Mouse (Mus musculus): ENCODE measurements around the gene Cep68. TPM values are rescaled to one million over a fixed set of nuclear protein-coding genes. Genes with fewer than 3 reads are reported as not detected.

Gene Cep68
- 30.7 and 31.8 TPM in 2 replicates for polyA plus RNA-seq (2015; fragmentation: Nextera tagmentation; extraction: Ambion mirVana)

GRCm38 (mm10) chr11:20249296-20250110 is at the start of gene Cep68:
Gene Cep68 (minus strand): TSS chr11:20249429.
- H3K36me3 ChIP-seq (ENCODE audit: control insufficient read depth, insufficient read depth): no peaks in the 10 kb centered on the region
- H3K4me3 ChIP-seq (ENCODE audit: low read length): peak within 1 kb of the TSS; percentile 64
- H3K27ac ChIP-seq (ENCODE audit: low read length): peak within 1 kb of the TSS; percentile 79
- H3K9ac ChIP-seq (ENCODE audit: low read length): peak within 1 kb of the TSS; percentile 82
- H3K4me1 ChIP-seq (ENCODE audit: control insufficient read depth, insufficient read depth, low read length): peaks cover 31% of the 10 kb centered on the region
- H3K4me2 ChIP-seq (ENCODE audit: low read depth, low read length): peak within 1 kb of the TSS; percentile 95
- peaks cover 3% of the 10 kb centered on the region; the same call in 1 of the 2 replicates for H3K9me3 ChIP-seq (replicated peaks; ENCODE audit: control insufficient read depth, low read length)
- peak; percentile 98 for ATAC-seq (replicated peaks; ENCODE audit: extremely low read depth, insufficient read depth, low FRiP score)
- H3K27me3 ChIP-seq (ENCODE audit: control insufficient read depth, insufficient read depth, low read length): no peaks in the 10 kb centered on the region
- under 1% methylated on average over 57 of the region's 59 CpGs for WGBS

DNA sequence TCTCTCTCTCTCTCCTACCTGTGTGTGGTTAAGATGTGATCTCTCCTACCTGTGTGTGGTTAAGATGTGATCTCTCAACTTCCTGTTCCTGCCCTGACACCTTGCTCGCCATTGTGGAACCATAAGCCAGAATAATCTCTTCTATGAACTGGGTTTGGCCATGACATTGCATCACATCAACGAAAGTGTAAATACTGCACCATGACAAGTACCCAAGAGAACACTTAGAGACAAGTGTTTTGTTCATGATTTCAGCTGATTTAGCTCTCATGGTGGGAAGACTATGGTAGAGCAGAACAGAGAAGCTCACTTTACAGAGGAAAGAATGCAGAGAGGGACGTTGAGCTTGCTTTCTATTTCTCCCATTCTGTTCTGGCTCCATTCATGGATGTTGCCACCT is 35.2 kb upstream of the Cep68 start:
- H3K9me3 ChIP-seq (replicated peaks; ENCODE audit: control insufficient read depth, low read length): no peaks in the 10 kb centered on the region

DNA sequence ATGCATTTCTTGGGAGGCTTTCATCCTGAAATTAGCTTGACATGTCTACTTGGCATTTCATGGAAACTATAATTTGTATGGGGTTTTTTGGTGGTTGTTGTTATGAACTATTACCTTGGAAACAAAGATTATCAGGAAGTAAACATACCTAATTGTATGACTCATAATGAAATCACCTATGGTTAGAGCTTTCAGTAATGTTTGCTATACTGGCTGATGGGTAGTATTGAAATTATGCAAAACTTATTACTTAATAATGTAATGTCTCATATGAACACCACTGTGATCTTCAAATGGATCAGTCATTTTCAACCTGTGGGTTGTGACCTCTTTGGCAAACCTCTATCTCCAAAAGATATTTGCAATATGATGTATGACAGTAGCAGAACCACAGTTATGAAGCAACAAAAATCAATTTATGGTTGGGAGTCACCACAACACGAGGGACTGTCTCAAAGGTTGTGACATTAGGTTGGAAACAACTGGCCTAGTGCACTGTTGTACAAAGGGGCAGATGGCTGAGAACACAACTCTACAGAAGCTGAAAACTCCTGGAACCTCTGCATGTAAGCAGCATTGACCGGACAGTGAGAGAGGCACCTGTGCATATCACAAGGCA is 33.5 kb upstream of the Cep68 start:
- Histone ChIP-seq H3K9me3 (replicated peaks; ENCODE audit: control insufficient read depth, low read length) (no peaks in the 10 kb centered on the region), H3K9ac (ENCODE audit: low read length) (no peak overlapping the region), H3K4me1 (ENCODE audit: control insufficient read depth, insufficient read depth, low read length) (0 out of 2 replicates have a peak, but pooled peaks cover 6% of the 10 kb centered on the region), H3K36me3 (ENCODE audit: control insufficient read depth, insufficient read depth) (no peaks in the 10 kb centered on the region), H3K27me3 (ENCODE audit: control insufficient read depth, insufficient read depth, low read length) (no peaks in the 10 kb centered on the region), H3K27ac (ENCODE audit: low read length) (no peak overlapping the region), H3K4me3 (ENCODE audit: low read length) (no peak overlapping the region), H3K4me2 (ENCODE audit: low read depth, low read length) (no peak overlapping the region)
- WGBS: 72% methylated on average over 2 of the region's 2 CpGs
- ATAC-seq (replicated peaks; ENCODE audit: extremely low read depth, insufficient read depth, low FRiP score): no peak

More for the DNA sequence above, 35.2 kb upstream of the Cep68 start:
- Histone ChIP-seq H3K4me1 (ENCODE audit: control insufficient read depth, insufficient read depth, low read length) (no peaks in the 10 kb centered on the region), H3K9ac (ENCODE audit: low read length) (no peak overlapping the region), H3K27ac (ENCODE audit: low read length) (no peak overlapping the region), H3K4me3 (ENCODE audit: low read length) (no peak overlapping the region), H3K36me3 (ENCODE audit: control insufficient read depth, insufficient read depth) (no peaks in the 10 kb centered on the region), H3K27me3 (ENCODE audit: control insufficient read depth, insufficient read depth, low read length) (no peaks in the 10 kb centered on the region), H3K4me2 (ENCODE audit: low read depth, low read length) (no peak overlapping the region)
- WGBS: 78% methylated on average over 3 of the region's 3 CpGs
- ATAC-seq (replicated peaks; ENCODE audit: extremely low read depth, insufficient read depth, low FRiP score): no peak

DNA sequence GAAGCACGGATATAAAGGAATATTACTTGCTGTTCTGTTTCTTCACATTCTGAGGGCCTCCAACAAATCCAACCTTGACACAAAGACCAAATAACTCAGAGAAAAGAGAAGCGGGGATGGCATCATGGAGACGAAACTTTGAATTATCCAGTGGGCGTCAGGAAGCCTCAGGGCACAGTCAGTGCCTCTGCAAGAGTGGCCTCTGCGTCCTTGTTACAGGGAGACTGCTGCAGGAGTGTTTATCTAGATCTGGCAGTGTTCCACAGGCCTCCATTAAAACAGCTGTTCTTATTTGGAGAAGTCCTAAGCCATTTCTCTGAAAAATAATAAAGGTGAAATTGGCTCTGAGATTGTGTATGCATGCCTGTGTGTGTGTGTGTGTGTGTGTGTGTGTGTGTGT is 31.8 kb upstream of the Cep68 start:
- 0 out of 2 replicates have a peak, but pooled peaks cover 6% of the 10 kb centered on the region for H3K4me1 ChIP-seq (ENCODE audit: control insufficient read depth, insufficient read depth, low read length)
- H3K36me3 ChIP-seq (ENCODE audit: control insufficient read depth, insufficient read depth): no peaks in the 10 kb centered on the region
- H3K9ac ChIP-seq (ENCODE audit: low read length): no peak overlapping the region
- H3K27ac ChIP-seq (ENCODE audit: low read length): no peak overlapping the region
- WGBS: 53% methylated on average over 5 of the region's 5 CpGs
- H3K9me3 ChIP-seq (replicated peaks; ENCODE audit: control insufficient read depth, low read length): no peaks in the 10 kb centered on the region
- H3K27me3 ChIP-seq (ENCODE audit: control insufficient read depth, insufficient read depth, low read length): no peaks in the 10 kb centered on the region
- ATAC-seq (replicated peaks; ENCODE audit: extremely low read depth, insufficient read depth, low FRiP score): no peak
- H3K4me2 ChIP-seq (ENCODE audit: low read depth, low read length): no peak overlapping the region
- H3K4me3 ChIP-seq (ENCODE audit: low read length): no peak overlapping the region

- 0 out of 2 replicates have a peak, but pooled peaks cover 6% of the 10 kb centered on the region for H3K4me1 ChIP-seq (ENCODE audit: control insufficient read depth, insufficient read depth, low read length)
- no peak overlapping the region for H3K4me3 ChIP-seq (ENCODE audit: low read length)
- H3K27me3 ChIP-seq (ENCODE audit: control insufficient read depth, insufficient read depth, low read length): no peaks in the 10 kb centered on the region
- WGBS: 18% methylated on average over 5 of the region's 5 CpGs
- no peaks in the 10 kb centered on the region for H3K9me3 ChIP-seq (replicated peaks; ENCODE audit: control insufficient read depth, low read length)
- no peak overlapping the region for H3K9ac ChIP-seq (ENCODE audit: low read length)
- H3K4me2 ChIP-seq (ENCODE audit: low read depth, low read length): no peak overlapping the region
- ATAC-seq (replicated peaks; ENCODE audit: extremely low read depth, insufficient read depth, low FRiP score): no peak
- H3K36me3 ChIP-seq (ENCODE audit: control insufficient read depth, insufficient read depth): no peaks in the 10 kb centered on the region
- H3K27ac ChIP-seq (ENCODE audit: low read length): no peak overlapping the region
Measured at GRCm38 (mm10) chr11:20278702-20279101, 29.5 kb upstream of the Cep68 start.

DNA sequence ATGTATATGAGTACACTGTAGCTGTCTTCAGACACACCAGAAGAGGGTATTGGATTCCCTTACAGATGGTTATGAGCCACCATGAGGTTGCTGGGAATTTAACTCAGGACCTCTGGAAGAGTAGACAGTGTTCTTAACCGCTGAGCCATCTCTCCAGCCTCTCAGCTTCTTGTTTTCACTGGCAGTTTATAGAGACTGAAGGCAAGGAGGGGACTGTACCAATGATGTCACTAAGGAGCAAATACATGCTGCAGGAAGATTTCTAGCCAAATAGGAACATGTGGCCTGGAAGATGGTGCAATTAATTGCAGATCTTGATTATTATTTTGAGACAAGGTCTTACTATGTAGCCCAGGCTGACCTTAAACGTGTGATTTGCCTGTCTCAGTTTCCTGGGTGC is 27.9 kb upstream of the Cep68 start:
- Histone ChIP-seq H3K9ac (ENCODE audit: low read length) (no peak overlapping the region), H3K4me3 (ENCODE audit: low read length) (no peak overlapping the region), H3K4me2 (ENCODE audit: low read depth, low read length) (no peak overlapping the region), H3K9me3 (replicated peaks; ENCODE audit: control insufficient read depth, low read length) (no peaks in the 10 kb centered on the region), H3K36me3 (ENCODE audit: control insufficient read depth, insufficient read depth) (no peaks in the 10 kb centered on the region), H3K4me1 (ENCODE audit: control insufficient read depth, insufficient read depth, low read length) (0 out of 2 replicates have a peak, but pooled peaks cover 6% of the 10 kb centered on the region), H3K27me3 (ENCODE audit: control insufficient read depth, insufficient read depth, low read length) (no peaks in the 10 kb centered on the region), H3K27ac (ENCODE audit: low read length) (no peak overlapping the region)
- 83% methylated on average over 2 of the region's 2 CpGs for WGBS
- ATAC-seq (replicated peaks; ENCODE audit: extremely low read depth, insufficient read depth, low FRiP score): no peak

- Histone ChIP-seq H3K27me3 (ENCODE audit: control insufficient read depth, insufficient read depth, low read length) (no peaks in the 10 kb centered on the region), H3K27ac (ENCODE audit: low read length) (no peak overlapping the region), H3K4me3 (ENCODE audit: low read length) (no peak overlapping the region), H3K4me1 (ENCODE audit: control insufficient read depth, insufficient read depth, low read length) (0 out of 2 replicates have a peak, but pooled peaks cover 6% of the 10 kb centered on the region), H3K9ac (ENCODE audit: low read length) (no peak overlapping the region), H3K9me3 (replicated peaks; ENCODE audit: control insufficient read depth, low read length) (no peaks in the 10 kb centered on the region), H3K36me3 (ENCODE audit: control insufficient read depth, insufficient read depth) (no peaks in the 10 kb centered on the region), H3K4me2 (ENCODE audit: low read depth, low read length) (no peak overlapping the region)
- no peak for ATAC-seq (replicated peaks; ENCODE audit: extremely low read depth, insufficient read depth, low FRiP score)
- 67% methylated on average over 2 of the region's 2 CpGs for WGBS
Measured at GRCm38 (mm10) chr11:20275974-20276373, 26.7 kb upstream of the Cep68 start.

- H3K27ac ChIP-seq (ENCODE audit: low read length): no peak overlapping the region
- H3K4me2 ChIP-seq (ENCODE audit: low read depth, low read length): no peak overlapping the region
- 63% methylated on average over 6 of the region's 6 CpGs for WGBS
- no peaks in the 10 kb centered on the region for H3K27me3 ChIP-seq (ENCODE audit: control insufficient read depth, insufficient read depth, low read length)
- no peak for ATAC-seq (replicated peaks; ENCODE audit: extremely low read depth, insufficient read depth, low FRiP score)
- H3K9ac ChIP-seq (ENCODE audit: low read length): no peak overlapping the region
- H3K4me3 ChIP-seq (ENCODE audit: low read length): no peak overlapping the region
- no peaks in the 10 kb centered on the region for H3K9me3 ChIP-seq (replicated peaks; ENCODE audit: control insufficient read depth, low read length)
- no peaks in the 10 kb centered on the region for H3K4me1 ChIP-seq (ENCODE audit: control insufficient read depth, insufficient read depth, low read length)
- no peaks in the 10 kb centered on the region for H3K36me3 ChIP-seq (ENCODE audit: control insufficient read depth, insufficient read depth)
Measured at GRCm38 (mm10) chr11:20269885-20270284, 20.7 kb upstream of the Cep68 start.

All from heart, embryonic 16.5 days (tissue).